Mouse (Mus musculus) ES-E14 (cell line): ENCODE results near the gene Hoxd9.

Experiments
- CHD2 ChIP-seq: IDR thresholded peaks from 2 replicates; pipeline ENCODE4 v1.6.1; 2014; ENCODE audit warnings: mild to moderate bottlenecking, low read depth, low read length, inconsistent platforms
- HCFC1 ChIP-seq: IDR thresholded peaks from 2 replicates; pipeline ENCODE4 v1.6.1; 2012; ENCODE audit warnings: low read length, inconsistent platforms, borderline replicate concordance; ENCODE audit not compliant: insufficient read depth
- MAFK ChIP-seq: IDR thresholded peaks from 2 replicates; pipeline ENCODE4 v1.6.1; 2014; ENCODE audit warnings: mild to moderate bottlenecking, low read depth, low read length, inconsistent platforms; ENCODE audit not compliant: insufficient read depth

DNA sequence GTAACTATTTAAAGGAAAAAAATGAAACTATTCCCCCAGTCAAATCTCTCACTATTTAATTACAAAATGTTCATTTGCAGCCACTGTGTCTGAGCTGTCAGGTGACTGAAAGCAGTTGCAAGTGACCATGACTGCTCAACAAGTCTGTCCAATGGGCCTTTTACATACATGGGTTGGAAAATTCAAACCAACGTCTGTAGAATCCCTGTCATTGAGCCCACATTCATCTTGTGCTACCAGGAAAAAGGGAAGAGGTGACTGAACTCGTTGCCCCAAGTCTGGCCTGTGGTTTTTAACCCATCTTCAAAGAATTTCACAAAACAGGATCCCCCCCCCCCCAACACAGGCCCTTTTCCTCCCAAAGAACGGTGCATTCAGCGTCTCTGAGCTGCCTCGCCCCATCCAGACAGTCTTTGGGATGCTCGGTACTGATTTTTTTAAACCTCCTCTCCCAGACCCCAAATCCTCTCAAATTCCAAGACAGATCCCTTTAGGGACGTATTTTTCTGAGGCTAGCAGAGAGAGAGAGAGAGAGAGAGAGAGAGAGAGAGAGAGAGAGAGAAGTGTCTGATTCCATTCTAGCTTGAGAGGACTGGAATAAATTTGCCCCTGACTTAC lies 1.6 kb upstream of the Hoxd9 start:
- no peak for TF ChIP-seq HCFC1
- no peak for TF ChIP-seq MAFK
- no peak for TF ChIP-seq CHD2
